ENCODE assay signal across 8 mouse cellular contexts in the genomic region with DNA sequence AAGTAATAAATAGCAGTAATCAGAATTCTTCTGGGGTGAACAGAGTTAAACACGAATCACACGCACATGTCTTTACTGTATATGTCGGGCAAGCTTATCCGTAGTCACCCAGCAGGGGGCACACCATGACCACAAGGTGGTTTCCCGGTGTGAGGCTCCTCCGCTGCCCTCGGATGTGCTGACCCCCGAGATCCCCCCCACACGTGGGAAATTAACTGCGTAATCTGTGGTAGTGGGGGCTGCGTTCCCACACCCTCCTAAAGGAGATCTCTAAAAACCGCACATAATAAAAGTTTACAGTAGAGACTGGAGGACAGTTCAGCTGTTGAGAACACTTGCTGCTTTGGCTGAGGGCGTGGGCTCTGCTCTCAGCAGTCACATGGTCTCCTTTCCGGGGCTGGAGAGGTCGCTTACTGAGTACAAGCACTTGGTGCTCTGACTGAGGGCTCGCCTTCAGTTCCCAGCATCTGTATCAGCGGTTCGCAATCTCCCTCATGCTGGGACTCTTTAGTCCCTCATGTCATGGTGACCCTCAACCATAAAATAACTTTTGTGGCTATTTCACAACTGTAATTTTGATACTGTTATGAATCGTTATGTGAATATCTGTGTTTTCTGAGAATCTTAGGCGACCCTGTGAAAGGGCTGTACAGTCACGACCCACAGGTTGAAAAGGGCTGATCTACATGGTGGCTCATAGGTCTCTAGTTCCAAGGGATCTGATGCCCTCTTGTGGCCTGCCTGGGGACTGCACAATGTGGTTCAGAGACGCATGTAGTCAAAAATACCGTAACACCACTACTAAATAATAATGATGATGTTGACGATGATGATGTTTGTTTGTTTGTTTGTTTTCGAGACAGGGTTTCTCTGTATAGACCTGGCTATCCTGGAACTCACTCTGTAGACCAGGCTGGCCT. TPM values are rescaled to one million over a fixed set of nuclear protein-coding genes. Genes with fewer than 3 reads are reported as not detected.
DNase-seq lines count a peak whose midpoint lies in the region; ATAC-seq and TF ChIP-seq lines count a peak whose summit lies in the region.

No protein-coding gene starts in this region.

- peak overlapping the region; percentile 39 to 59 (median 50) for H3K4me3 ChIP-seq in CH12.LX (replicated peaks in 1 of 3; ENCODE audit: low read depth in 2 of 3, low read length in 2 of 3, poor library complexity in 1 of 3)
- no peak overlapping the region for H3K4me3 ChIP-seq in forebrain, embryonic 13.5 days
- H3K4me3 ChIP-seq in liver, postnatal 0 days (ENCODE audit: low read depth, low read length) = peak overlapping the region; percentile 16; the same call in 1 of the 2 replicates
- no peak overlapping the region for H3K4me3 ChIP-seq in neural tube, embryonic 13.5 days

- 20% methylated on average over 25 of the region's 25 CpGs for WGBS in forebrain, embryonic 13.5 days
- 8% methylated on average over 25 of the region's 25 CpGs for WGBS in large intestine, adult 2 months
- 7% methylated on average over 25 of the region's 25 CpGs for WGBS in liver, postnatal 0 days (ENCODE audit: insufficient replicate concordance)
- WGBS in neural tube, embryonic 13.5 days = 14% methylated on average over 25 of the region's 25 CpGs

- intact Hi-C loops in heart, postnatal 14 days (cut with DNase I) = loop anchor here (1.0 to 5.0 kb wide), 2 partner anchors 177 to 309 kb away; no protein-coding TSS in a partner anchor

- TF ChIP-seq EP300 in CH12.LX (IDR thresholded peaks at IDR 0.05; ENCODE audit: low read length) = no peak
- no peak for TF ChIP-seq EP300 in liver, postnatal 0 days (IDR thresholded peaks at IDR 0.05; ENCODE audit: low read depth)

- dilution Hi-C loops in CH12.LX (cut with MboI; ENCODE audit: extremely low pct_ligation_motif_present, extremely low pct_unique_long_range_greater_than_20kb, low sequenced_read_pairs) = no loop called here

- no peaks in the 10 kb centered on the region for H3K79me2 ChIP-seq in CH12.LX (replicated peaks; ENCODE audit: control insufficient read depth, extremely low read depth, insufficient read depth, poor library complexity, severe bottlenecking)

- peak overlapping the region; percentile 72 for H3K27ac ChIP-seq in CH12.LX (ENCODE audit: insufficient read depth, low read depth)
- no peak overlapping the region for H3K27ac ChIP-seq in forebrain, embryonic 13.5 days
- H3K27ac ChIP-seq in liver, postnatal 0 days (ENCODE audit: low read depth) = no peak overlapping the region
- no peak overlapping the region for H3K27ac ChIP-seq in neural tube, embryonic 13.5 days (replicated peaks)

- in situ Hi-C loops in CH12.LX (cut with MboI; ENCODE audit: low pct_ligation_motif_present, low pct_unique_long_range_greater_than_20kb, low sequenced_read_pairs) = loop anchor here (5.0 to 10.0 kb wide), 4 partner anchors 42 to 308 kb away; no protein-coding TSS in a partner anchor

- peaks cover 1% of the 10 kb centered on the region for H3K9me3 ChIP-seq in CH12.LX (replicated peaks; ENCODE audit: low read length)
- H3K9me3 ChIP-seq in forebrain, embryonic 13.5 days (replicated peaks) = no peaks in the 10 kb centered on the region
- no peaks in the 10 kb centered on the region for H3K9me3 ChIP-seq in liver, postnatal 0 days (ENCODE audit: low read length)
- H3K9me3 ChIP-seq in neural tube, embryonic 13.5 days = no peaks in the 10 kb centered on the region

- peak overlapping the region; percentile 61 for H3K9ac ChIP-seq in CH12.LX (ENCODE audit: insufficient read depth, low read depth)
- H3K9ac ChIP-seq in forebrain, embryonic 13.5 days = no peak overlapping the region
- no peak overlapping the region for H3K9ac ChIP-seq in liver, postnatal 0 days (replicated peaks)
- H3K9ac ChIP-seq in neural tube, embryonic 13.5 days = no peak overlapping the region

- peak; percentile 76 to 87 for TF ChIP-seq CTCF in CH12.LX (conservative IDR thresholded peaks at IDR 0.05 in 1 of 2, IDR thresholded peaks at IDR 0.05 in 1 of 2; ENCODE audit: low read depth in 2 of 2, low read length in 2 of 2)
- TF ChIP-seq CTCF in liver, postnatal 0 days (IDR thresholded peaks at IDR 0.05; ENCODE audit: low read depth) = peak; percentile 89

- no peaks in the 10 kb centered on the region for H3K36me3 ChIP-seq in CH12.LX (replicated peaks in 1 of 2; ENCODE audit: control insufficient read depth in 1 of 2, insufficient read depth in 1 of 2, low read length in 1 of 2)
- H3K36me3 ChIP-seq in forebrain, embryonic 13.5 days (ENCODE audit: poor library complexity, severe bottlenecking) = no peaks in the 10 kb centered on the region
- no peaks in the 10 kb centered on the region for H3K36me3 ChIP-seq in liver, postnatal 0 days (replicated peaks; ENCODE audit: insufficient read depth, low read length)
- no peaks in the 10 kb centered on the region for H3K36me3 ChIP-seq in neural tube, embryonic 13.5 days

- ATAC-seq in forebrain, embryonic 13.5 days = no peak
- peak; percentile 82 for ATAC-seq in liver, postnatal 0 days
- ATAC-seq in neural tube, embryonic 13.5 days (ENCODE audit: low read depth) = peak; percentile 73; the same call in 1 of the 2 replicates

- no peaks in the 10 kb centered on the region for H3K27me3 ChIP-seq in CH12.LX (replicated peaks)
- H3K27me3 ChIP-seq in forebrain, embryonic 13.5 days = no peaks in the 10 kb centered on the region
- no peaks in the 10 kb centered on the region for H3K27me3 ChIP-seq in liver, postnatal 0 days (ENCODE audit: insufficient read depth, low read length)
- H3K27me3 ChIP-seq in neural tube, embryonic 13.5 days = no peaks in the 10 kb centered on the region

- H3K4me2 ChIP-seq in CH12.LX (ENCODE audit: insufficient read depth, low read depth, poor library complexity, severe bottlenecking) = peak overlapping the region; percentile 54
- peak overlapping the region; percentile 30 for H3K4me2 ChIP-seq in forebrain, embryonic 13.5 days
- peak overlapping the region; percentile 65 for H3K4me2 ChIP-seq in liver, postnatal 0 days (ENCODE audit: low read depth, low read length)
- H3K4me2 ChIP-seq in neural tube, embryonic 13.5 days = peak overlapping the region; percentile 35

- H3K4me1 ChIP-seq in CH12.LX (ENCODE audit: control insufficient read depth in 1 of 2, insufficient read depth in 2 of 2) = peaks cover 0 to 18% of the 10 kb centered on the region in 2 experiments; a peak in 2 of 4 replicates
- peaks cover 5% of the 10 kb centered on the region; the same call in 1 of the 2 replicates for H3K4me1 ChIP-seq in forebrain, embryonic 13.5 days
- H3K4me1 ChIP-seq in liver, postnatal 0 days (ENCODE audit: insufficient read depth) = 0 out of 2 replicates have a peak, but pooled peaks cover 4% of the 10 kb centered on the region
- peaks cover 5% of the 10 kb centered on the region; the same call in 1 of the 2 replicates for H3K4me1 ChIP-seq in neural tube, embryonic 13.5 days (replicated peaks)

- peak; percentile 94 for DNase-seq in CH12.LX (ENCODE audit: extremely low read depth)
- DNase-seq in c-Kit-negative CD71-positive TER-119-positive erythroid progenitor cells, embryonic 14.5 days (ENCODE audit: low read depth, low spot score) = peak; percentile 42
- peak; percentile 83 to 92 for DNase-seq in heart, postnatal 14 days
- peak; percentile 67 for DNase-seq in large intestine, adult 2 months (ENCODE audit: low read depth, low spot score)
- peak; percentile 87 for DNase-seq in liver, postnatal 0 days
- DNase-seq in testis, postnatal 10 days (ENCODE audit: low spot score) = peak; percentile 94

- no peak for TF ChIP-seq POLR2A in CH12.LX (IDR thresholded peaks at IDR 0.05; ENCODE audit: low read depth, low read length)

- peak; percentile 82 for TF ChIP-seq RAD21 in CH12.LX (IDR thresholded peaks at IDR 0.05; ENCODE audit: low read depth, low read length)

TF ChIP-seq in CH12.LX, 34 proteins besides CTCF, POLR2A, EP300 and RAD21 (continues in another document):
- peak; percentile 93 for TF ChIP-seq MYC (IDR thresholded peaks at IDR 0.05; ENCODE audit: low read depth, low read length)
- TF ChIP-seq TBP (conservative IDR thresholded peaks at IDR 0.05; ENCODE audit: low read depth, low read length) = 0 out of 2 replicates have a peak, but pooled peaks have one; percentile 55
- TF ChIP-seq CHD1 (IDR thresholded peaks at IDR 0.05; ENCODE audit: low read depth, low read length) = 0 out of 2 replicates have a peak, but pooled peaks have one; percentile 54
- TF ChIP-seq KAT2A (IDR thresholded peaks at IDR 0.05; ENCODE audit: insufficient replicate concordance, low read length) = no peak
- no peak for TF ChIP-seq JUND (conservative IDR thresholded peaks at IDR 0.05; ENCODE audit: low read depth, low read length)
- TF ChIP-seq TCF12 (IDR thresholded peaks at IDR 0.05; ENCODE audit: low read depth, low read length) = peak; percentile 24; the same call in 1 of the 2 replicates
- TF ChIP-seq MAX (IDR thresholded peaks at IDR 0.05; ENCODE audit: low read length) = peak; percentile 59

RNA-seq across cellular contexts. Expression of a gene that starts 32.0 kb away (rescaled TPM):
- total RNA-seq in CH12.LX (2012; rRNA removed) = not detected in 2 replicates
- total RNA-seq in CH12.LX (2014; rRNA removed) = not detected in 2 replicates
- not detected in 2 replicates for polyA plus RNA-seq in CH12.LX (2012; ENCODE audit: insufficient read length, low read depth)
- not detected in 2 replicates for polyA plus RNA-seq in forebrain, embryonic 13.5 days (2015; fragmentation: Nextera tagmentation; extraction: Ambion mirVana)
- total RNA-seq in heart, postnatal 14 days (2021) = not detected
- polyA plus RNA-seq in large intestine, adult 2 months (2012; rRNA removed) = not detected in 2 replicates
- not detected in 2 replicates for polyA plus RNA-seq in liver, postnatal 0 days (2015; fragmentation: Nextera tagmentation; extraction: Ambion mirVana)
- 0.81 and 1.3 TPM in 2 replicates for polyA plus RNA-seq in neural tube, embryonic 13.5 days (2015; fragmentation: Nextera tagmentation; extraction: Ambion mirVana)

RNA-seq across cellular contexts. Expression of a gene that starts 50.5 kb away (rescaled TPM):
- total RNA-seq in CH12.LX (2012; rRNA removed) = 2.5 and 3.1 TPM in 2 replicates
- total RNA-seq in CH12.LX (2014; rRNA removed) = 2.1 and 2.2 TPM in 2 replicates
- polyA plus RNA-seq in CH12.LX (2012; ENCODE audit: insufficient read length, low read depth) = 2.8 and 2.9 TPM in 2 replicates
- polyA plus RNA-seq in forebrain, embryonic 13.5 days (2015; fragmentation: Nextera tagmentation; extraction: Ambion mirVana) = 0.13 and 0.16 TPM in 2 replicates
- under 1 TPM; 0.29 to 0.45 TPM for total RNA-seq in heart, postnatal 14 days (2021)
- polyA plus RNA-seq in large intestine, adult 2 months (2012; rRNA removed) = 1.3 and 1.8 TPM in 2 replicates
- polyA plus RNA-seq in liver, postnatal 0 days (2015; fragmentation: Nextera tagmentation; extraction: Ambion mirVana) = 0.33 and 0.36 TPM in 2 replicates
- polyA plus RNA-seq in neural tube, embryonic 13.5 days (2015; fragmentation: Nextera tagmentation; extraction: Ambion mirVana) = 0.29 and 0.50 TPM in 2 replicates

RNA-seq across cellular contexts. Expression of a gene that starts 50.7 kb away (rescaled TPM):
- total RNA-seq in CH12.LX (2012; rRNA removed) (476 and 495 TPM in 2 replicates), CH12.LX (2014; rRNA removed) (337 and 374 TPM in 2 replicates)
- polyA plus RNA-seq in CH12.LX (2012; ENCODE audit: insufficient read length, low read depth) = 555 and 674 TPM in 2 replicates
- polyA plus RNA-seq in forebrain, embryonic 13.5 days (2015; fragmentation: Nextera tagmentation; extraction: Ambion mirVana) = 414 and 420 TPM in 2 replicates
- 100 to 1,000 TPM; 200 to 218 TPM for total RNA-seq in heart, postnatal 14 days (2021)
- polyA plus RNA-seq in large intestine, adult 2 months (2012; rRNA removed) = 124 and 128 TPM in 2 replicates
- polyA plus RNA-seq in liver, postnatal 0 days (2015; fragmentation: Nextera tagmentation; extraction: Ambion mirVana) = 227 and 228 TPM in 2 replicates
- polyA plus RNA-seq in neural tube, embryonic 13.5 days (2015; fragmentation: Nextera tagmentation; extraction: Ambion mirVana) = 369 and 374 TPM in 2 replicates

Comparison
In these comparisons a context has a peak if more than half of its experiments do, and no peak if none do; other contexts are left out.
1. DNase-seq: peak in every context shown above with its lines; median percentile 94 in CH12.LX; 94 in testis, postnatal 10 days; 88 in heart, postnatal 14 days; 87 in liver, postnatal 0 days; 67 in large intestine, adult 2 months; 42 in c-Kit-negative CD71-positive TER-119-positive erythroid progenitor cells, embryonic 14.5 days.
2. H3K4me3 ChIP-seq: peak in CH12.LX (3 of 3) and liver, postnatal 0 days (single experiment); none in forebrain, embryonic 13.5 days (single experiment) and neural tube, embryonic 13.5 days (single experiment).
3. Peak in every context shown above with its lines, with median percentiles within 50 percentile points of each other: H3K4me2 ChIP-seq.